Mouse (Mus musculus) heart, postnatal 14 days (tissue): ENCODE measurements around the gene Prn. TPM values are rescaled to one million over a fixed set of nuclear protein-coding genes. Genes with fewer than 3 reads are reported as not detected.

Experiments used
- DNase-seq, 2 experiments: peaks; one replicate each; pipeline ENCODE4 v3.0.0; 2021 to 2022
- intact Hi-C: fragments of 180-260 bp; cut with DNase I; formaldehyde crosslinking; loops from one replicate; pipeline ENCODE4 v1.15.1; 2025
- total RNA-seq, 2 experiments: library from RNA; stranded (reverse); gene quantifications; 2 replicates each; pipeline ENCODE4 v1.2.3; 2021

Prn gene
- total RNA-seq, 2 experiments from 2014 or later = 0.71 to 2.8 TPM

DNA sequence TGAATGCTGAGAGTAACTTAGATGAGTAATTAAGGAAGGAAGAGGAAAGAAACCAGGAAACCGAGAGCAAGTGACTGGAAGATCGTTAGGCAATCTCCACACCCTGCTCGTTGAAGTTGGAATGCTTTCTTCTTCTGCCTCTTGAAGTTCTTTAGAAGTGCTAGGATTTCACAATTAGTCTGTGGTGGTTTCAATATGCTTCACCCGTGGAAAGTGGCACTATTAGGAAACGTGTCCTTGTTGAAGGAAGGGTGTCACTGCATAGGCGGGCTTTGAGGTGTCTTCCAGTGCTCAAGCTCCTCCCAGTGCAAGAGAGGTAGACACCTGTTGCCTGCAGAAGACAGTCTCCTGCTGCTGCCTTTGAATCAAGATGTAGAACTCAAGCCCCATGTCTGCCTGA lies 4.0 kb upstream of the Prn start:
- no peak for DNase-seq
- intact Hi-C loops = no loop called here

DNA sequence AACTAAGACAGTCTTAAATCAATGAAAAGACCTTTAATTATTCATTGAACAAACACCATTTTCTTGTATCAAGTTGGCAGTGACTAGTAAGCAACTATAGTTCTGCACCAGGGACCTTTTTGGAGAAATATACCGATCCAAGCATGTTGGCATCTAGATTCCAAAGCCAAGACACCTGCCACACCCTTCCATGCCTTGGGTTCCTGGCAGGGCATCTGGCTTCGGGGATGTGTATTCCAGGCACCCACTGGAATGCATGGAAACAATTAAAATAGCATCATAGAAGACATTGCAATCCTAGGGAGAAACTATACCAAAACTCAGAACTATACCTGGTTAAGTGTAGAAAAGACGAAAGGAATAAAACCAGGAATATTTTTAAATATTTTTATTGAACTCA lies 3.5 kb upstream of the Prn start:
- intact Hi-C loops = no loop called here
- no peak for DNase-seq

DNA sequence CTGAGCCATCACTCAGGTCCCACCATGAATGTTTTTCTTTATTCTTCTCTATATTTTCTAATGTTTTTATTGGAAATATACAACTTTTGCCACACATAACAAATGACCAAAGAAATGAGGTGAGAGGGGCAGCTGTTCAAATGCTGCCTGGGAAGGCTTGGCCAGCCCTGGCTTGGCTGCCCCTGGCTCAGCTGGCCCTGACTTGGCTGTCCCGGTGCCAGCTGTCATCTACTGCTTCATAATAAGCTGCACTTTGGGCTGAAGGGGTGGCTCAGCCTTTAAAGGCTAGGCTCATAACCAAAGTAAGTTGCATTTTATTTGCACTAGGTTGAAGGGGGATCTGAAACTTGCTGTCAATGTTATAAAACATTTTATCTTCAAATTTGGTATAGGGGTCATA lies 2.9 kb upstream of the Prn start:
- DNase-seq = peak; percentile 37 to 54
- intact Hi-C loops = no loop called here

DNA sequence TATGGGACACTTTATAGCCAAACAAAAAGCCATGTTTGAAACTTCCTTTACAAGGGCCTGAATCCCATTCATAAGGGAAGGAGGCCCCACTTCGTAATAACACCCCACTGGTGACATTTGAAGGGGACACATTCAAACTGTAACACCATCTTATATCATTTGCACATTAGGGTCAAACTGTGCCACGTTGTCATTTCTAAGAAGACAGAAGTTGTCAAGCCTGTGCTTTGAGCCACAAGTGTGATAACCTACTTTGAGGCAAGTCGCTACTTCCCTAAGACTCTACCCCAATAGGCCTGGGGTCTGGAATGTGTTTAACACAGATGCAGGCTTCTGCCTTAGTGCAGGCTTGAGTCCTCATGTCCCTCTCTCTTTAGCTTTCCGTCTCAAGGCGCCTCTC lies 2.4 kb upstream of the Prn start:
- DNase-seq = no peak
- intact Hi-C loops = no loop called here

DNA sequence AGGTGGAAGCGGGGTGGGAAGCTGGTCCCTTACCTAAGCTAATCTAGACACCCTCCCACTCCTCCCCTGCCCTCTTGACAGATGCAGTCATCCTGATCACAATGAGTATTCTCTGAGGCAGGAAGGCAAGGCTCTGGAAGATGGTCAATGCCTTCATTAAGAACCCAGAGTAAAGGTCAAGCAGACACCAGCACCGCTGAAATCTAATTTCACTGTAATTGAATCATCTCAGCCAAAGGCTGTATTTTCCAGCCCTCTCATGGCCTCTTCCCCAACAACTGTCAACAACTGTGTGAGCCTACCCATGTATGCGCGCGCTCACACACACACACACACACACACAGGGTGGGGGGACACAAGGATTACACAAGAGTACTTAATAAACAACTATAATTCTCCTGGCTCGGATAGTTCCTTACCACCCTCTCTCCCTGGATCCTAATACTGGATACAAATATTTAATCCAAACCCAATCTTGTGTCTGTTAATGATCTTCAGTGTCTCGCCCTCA lies 1.4 kb upstream of the Prn start:
- intact Hi-C loops = no loop called here
- DNase-seq = peak; percentile 36 to 39

DNA sequence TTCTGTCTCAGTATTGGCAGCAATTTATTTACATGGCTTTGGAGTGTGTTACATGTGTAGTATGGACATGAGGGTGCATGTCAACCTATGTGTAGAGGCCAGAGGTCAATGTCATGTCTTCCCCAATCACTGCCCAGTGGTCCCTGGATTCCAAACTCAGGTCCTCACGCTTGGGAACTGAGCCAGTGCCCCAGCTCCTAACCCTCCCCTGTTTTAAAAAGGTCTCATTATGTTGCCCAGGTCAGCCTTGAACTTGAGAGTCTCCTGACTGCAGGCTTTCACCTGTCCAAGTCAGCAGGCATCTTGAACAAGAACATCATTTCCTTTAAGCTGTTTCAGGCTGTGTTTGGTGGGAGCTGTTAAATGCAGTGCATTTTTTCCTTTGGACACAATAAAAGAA lies 851 bp upstream of the Prn start:
- no peak for DNase-seq
- intact Hi-C loops = no loop called here

DNA sequence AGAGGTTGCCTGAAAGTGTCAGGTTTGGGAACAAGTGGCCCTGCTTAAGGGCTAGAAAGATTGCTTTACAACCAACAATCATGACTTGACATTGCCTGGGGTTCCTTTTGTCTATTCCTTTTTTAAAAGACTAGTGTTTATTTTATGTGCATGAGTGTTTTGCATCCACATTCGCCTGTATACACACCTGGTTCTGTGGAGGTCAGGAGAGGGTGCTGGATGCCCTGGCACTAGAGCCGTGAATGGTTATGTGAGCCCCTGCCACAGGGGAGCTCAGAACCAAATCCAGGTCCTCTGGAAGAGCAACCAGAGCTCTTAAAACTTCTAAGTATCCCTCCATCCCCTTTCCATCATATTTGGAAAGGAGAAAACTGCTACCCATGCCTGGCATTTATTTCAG lies 1.1 kb downstream of the Prn start:
- intact Hi-C loops = no loop called here
- no peak for DNase-seq

DNA sequence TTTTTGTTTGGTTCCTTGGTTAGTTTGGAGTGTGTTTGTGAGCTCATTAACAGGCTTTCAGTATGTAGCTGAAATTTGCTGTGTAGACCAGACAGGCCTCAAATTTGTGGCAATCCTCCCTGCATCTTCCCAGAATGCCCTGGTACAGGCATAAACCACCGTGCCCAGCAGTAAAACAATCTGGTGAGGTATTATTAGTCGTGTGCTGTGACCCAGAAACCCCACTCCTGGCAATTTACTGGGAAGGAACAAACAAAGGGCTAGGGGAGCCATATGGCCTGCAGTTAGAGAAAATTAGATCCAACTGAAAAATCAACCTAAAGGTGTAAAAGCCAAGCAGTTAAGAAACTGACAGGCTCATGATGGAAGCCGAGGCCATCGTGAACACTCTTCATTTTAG lies 1.6 kb downstream of the Prn start:
- intact Hi-C loops = no loop called here
- DNase-seq = no peak

DNA sequence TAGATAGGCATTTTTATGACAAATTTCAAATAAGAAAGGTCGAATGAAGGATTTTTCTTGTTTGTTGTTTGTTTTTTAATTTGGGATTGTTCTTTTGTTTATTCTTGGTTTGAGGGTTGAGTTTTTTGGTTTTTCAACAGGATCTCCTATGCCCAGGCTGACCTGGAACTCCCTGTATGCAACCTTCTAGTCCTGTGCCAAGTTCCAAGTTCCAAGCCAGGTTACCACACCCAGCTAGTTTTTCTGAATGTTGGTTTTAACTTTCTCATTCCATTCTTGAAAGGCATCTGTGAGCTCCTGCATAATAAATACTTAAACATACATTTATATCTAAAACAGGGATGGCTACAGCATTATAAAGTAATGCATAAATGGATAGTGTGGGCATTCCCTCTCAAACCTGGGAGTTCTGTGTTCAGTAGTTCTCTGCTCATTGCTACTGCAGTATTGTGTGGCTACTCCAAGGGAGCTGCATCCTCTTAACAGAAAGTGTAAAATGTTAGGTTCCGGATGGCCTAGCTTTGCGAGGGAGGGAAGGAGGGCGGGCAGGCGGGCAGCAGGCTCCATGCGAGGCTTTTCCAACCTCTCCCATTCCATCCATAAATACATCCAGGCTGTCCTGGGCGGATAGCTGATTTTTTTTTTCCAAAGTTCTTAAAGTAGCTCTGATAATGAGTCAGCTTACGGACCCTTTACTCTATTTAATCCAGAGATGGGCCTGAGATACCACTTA lies 2.9 kb downstream of the Prn start:
- no peak for DNase-seq
- intact Hi-C loops = no loop called here

DNA sequence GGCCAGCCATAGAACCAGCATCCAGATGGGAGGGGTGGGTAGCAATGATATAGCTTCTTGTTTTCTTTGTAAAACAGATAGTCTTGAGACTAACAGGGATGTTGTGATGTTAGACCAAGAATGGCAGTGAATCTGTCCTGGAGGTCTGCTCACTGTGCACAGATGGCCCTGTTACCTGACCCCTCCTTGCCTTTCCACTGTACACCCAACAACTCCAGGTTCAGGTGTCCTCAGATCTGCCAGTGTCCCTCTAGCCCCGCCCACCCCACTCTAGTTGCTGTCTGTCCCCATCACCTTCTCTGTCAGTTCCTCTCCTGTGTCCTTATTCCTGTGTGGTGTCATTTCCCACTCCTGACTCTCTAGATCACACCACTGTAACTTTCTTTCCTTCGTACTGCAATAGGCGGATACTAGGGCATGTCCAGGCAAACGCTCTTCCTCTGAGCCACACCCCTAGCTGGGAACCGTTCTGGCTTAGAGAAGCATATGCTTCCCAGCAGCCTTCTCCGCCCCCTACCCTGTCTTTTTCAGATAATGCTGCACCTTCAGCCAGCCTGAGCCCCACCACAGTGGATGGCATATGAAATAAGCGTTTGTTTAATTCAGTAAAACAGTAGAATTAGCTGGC lies 22.6 kb downstream of the Prn start:
- DNase-seq = no peak
- intact Hi-C loops = no loop called here

DNA sequence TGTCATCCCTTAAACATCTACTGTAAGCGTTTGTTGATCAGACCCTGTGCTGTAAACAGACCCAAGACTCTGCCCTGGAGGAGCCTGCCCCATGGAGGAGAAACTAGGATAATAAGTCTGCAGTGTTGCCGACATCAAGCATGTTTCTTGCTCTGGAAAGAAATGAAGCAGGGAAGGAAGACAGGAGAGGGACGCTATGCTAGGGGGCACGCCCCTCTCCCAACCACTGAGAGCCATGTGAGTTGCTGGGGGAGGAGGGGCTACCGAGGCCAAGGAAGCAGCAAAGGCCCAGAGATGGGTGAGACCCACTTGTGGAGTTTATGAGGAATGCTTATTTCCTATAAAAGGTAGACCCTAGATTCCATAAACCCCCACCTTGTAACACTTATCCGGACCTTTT lies 23.3 kb downstream of the Prn start:
- intact Hi-C loops = no loop called here
- DNase-seq = no peak

DNA sequence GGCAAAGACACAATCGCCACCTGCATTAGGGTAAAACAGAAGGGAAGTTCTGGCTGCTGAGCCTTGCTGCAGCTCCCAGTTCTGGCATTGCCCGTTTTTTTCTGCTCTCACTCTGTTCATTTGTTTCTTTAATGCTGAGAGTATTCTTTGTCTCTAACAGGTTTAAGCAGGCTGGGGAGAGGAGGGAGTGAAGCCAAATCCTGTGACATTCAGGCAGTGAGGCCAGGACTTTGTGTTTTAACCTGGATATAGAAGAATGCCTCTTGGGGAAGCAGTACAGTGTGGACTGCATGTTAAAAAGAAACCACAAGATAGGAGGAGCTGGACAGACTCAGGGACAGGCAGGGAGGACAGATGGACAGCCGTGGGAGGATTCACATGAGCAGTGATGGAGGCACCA lies 23.8 kb downstream of the Prn start:
- DNase-seq = no peak
- intact Hi-C loops = no loop called here

DNA sequence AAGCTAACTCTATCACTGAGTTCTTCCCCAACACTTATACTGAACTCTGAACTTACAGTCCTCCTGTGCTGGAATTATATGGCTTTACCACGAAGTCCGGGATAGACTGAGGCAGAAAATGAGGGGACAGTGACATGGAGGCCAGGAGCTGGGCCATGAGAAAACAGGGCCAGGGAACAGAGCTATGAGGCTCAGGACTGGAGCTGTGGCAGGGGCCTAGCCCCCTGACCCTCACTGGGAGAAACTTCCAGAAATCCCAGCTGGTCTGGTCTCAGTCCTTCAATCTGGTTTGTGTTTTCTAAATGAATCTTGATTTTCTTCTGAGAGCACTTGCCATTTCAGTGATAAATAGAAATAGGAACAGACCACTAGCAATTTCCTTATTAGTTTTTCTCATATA lies 24.5 kb downstream of the Prn start:
- DNase-seq = no peak

DNA sequence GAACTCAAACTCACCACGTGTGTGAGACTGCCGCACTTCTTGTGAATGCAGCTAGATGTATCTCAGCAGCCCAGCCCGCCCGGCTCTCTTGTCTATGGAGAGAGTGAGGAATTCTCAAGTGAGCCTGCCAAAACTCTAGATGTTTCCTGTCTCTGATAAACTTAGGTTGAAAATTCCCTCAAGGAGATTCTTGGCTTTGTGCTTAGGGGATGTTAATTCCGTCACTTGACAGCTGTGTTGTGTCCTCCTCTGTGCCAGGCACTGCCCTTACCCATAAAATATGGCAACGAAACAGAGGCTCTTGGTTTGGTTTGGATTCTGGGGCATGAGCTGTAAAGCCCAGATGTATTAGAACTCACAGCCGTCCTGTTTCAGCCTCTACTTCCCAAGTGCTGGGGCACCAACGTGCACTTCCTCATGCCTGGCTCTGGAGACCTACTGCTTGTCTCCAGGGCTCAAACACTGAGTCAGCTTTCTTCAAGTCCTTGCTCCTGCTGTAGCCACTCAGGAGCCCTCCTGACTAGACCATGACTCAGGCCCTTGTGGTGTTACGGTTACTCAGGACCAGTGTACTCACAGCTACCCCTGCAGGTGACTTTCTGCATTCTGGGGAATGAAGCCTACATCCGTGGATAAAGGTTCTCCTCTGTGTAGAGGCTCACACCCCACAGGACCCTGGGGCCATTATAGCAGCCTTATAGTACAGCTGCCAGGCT lies 25.8 kb downstream of the Prn start:
- DNase-seq = peak; percentile 31 to 48
- intact Hi-C loops = loop anchor here (5.0 kb wide), 1 partner anchor 33 kb away; no protein-coding TSS in a partner anchor

More for the DNA sequence above, 24.5 kb downstream of the Prn start:
- intact Hi-C loops = no loop called here

DNA sequence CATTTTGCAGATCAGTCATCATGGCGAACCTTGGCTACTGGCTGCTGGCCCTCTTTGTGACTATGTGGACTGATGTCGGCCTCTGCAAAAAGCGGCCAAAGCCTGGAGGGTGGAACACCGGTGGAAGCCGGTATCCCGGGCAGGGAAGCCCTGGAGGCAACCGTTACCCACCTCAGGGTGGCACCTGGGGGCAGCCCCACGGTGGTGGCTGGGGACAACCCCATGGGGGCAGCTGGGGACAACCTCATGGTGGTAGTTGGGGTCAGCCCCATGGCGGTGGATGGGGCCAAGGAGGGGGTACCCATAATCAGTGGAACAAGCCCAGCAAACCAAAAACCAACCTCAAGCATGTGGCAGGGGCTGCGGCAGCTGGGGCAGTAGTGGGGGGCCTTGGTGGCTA lies 26.7 kb downstream of the Prn start:
- DNase-seq = no peak
- intact Hi-C loops = loop anchor here (5.0 kb wide), 1 partner anchor 34 kb away; no protein-coding TSS in a partner anchor

DNA sequence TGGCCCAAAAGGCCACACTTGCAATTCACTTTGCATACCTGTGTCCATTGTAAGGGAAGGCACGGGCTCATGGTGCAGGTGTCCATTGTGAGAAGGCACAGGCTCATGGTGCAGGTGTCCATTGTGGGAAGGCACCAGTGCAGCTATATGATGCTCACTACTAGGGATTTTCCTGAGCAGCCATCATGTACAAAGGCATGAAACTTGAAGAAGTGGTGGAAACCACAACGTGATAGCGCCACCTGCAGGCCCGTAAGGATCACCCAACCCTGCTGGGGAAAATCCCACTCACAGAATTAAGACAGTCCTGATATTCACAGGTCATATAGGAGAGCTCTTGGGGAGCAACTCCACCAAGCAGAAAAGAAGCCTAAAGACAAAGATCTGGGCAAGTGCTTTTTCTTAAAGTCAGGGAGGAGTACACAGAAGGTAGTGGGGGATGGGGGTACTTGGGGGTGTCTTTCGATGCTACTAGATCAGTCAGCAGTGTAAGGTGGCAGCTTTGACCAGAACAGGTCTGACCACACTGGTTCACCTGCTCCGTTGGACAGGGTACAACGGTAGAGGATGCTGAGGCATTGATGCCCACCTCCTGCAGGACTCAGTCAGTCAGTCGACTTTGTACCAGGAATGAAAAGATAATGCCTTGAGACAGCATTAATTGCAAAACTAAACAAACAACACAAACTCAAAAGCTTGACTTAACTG lies 29.8 kb downstream of the Prn start:
- DNase-seq = peak; percentile 59 to 69
- intact Hi-C loops = loop anchor here (2.0 to 5.0 kb wide), 2 partner anchors 37 to 113 kb away; no protein-coding TSS in a partner anchor

DNA sequence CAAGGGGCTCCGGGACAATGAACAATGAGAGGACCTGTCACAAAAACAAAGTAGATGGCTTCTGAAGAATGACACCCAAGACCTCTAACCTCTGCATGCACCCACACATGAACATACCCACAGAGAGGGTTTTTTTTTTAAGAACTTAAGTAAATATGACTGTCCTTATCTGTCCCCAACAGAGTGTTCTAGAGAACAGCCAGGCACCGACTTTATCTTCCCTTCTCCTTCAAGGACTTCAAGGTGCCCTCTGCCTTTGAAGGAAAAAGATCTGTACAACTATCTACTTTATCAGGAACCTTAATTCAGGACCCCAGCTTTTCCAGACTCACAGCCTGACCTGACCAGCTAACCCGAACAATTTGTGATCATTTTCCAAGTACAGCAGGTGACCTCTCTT lies 30.7 kb downstream of the Prn start:
- intact Hi-C loops = loop anchor here (2.0 kb wide), 1 partner anchor 114 kb away; no protein-coding TSS in a partner anchor
- DNase-seq = no peak

DNA sequence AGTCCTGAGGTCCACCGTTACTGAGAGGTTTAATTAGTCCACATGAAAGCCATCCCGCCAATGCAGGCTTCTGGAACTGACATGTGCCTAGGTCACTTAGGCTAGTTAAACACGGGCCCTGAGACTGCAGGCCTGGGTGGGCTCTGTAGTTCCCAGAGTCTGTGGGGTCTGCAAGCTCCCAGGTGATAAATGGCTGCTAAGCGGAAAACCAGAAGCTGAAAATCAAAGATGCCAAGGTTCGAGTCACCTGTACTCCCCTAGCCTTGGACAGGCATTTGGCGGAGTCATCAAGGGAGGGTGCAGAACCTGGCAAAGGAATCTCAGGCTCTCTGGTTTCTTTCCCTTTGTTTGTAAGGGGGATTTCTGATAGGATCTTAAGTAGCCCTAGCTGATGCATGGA lies 31.7 kb downstream of the Prn start:
- intact Hi-C loops = loop anchor here (2.0 kb wide), 1 partner anchor 115 kb away; no protein-coding TSS in a partner anchor
- peak in 1 of 2 experiments; percentile 0 for DNase-seq

DNA sequence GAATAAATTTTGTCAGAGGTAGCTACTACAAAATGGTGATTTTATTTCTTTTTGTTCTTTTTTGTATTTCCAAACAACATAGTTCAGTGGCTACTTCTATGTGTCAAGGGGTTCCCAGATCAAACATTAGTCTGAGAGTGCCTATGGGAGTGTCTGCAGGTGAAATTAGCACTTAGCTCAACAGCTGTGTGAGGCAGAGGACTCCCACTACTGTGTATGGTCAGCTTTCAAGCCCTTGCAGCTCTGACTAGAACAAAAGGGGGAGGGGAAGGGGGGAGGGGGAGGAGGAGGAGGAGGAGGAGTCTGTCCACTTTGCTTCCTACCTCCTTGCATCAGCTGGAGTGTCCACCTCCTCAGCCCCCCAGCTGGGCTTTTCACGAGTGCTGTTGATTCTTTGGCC lies 34.6 kb downstream of the Prn start:
- intact Hi-C loops = no loop called here
- peak in 1 of 2 experiments; percentile 0 for DNase-seq

DNA sequence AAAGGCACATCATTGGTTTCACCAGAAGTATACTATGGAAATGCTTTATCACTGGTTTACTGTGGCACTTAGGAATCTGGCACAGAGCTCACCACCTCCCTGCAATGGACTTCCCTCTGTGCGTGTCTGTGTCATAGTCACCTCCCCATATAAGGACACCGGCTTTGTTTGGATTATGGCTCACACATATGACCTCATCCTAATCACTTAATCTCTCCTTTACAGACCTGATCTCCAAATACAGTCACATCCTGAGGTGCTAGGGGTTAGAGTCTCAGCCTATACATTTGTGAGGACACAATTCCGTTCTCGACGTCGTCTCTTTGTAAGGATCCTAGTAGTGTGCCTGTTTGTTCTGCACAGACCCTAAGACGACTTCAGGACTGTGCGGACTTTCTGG lies 35.5 kb downstream of the Prn start:
- intact Hi-C loops = no loop called here
- DNase-seq = no peak

DNA sequence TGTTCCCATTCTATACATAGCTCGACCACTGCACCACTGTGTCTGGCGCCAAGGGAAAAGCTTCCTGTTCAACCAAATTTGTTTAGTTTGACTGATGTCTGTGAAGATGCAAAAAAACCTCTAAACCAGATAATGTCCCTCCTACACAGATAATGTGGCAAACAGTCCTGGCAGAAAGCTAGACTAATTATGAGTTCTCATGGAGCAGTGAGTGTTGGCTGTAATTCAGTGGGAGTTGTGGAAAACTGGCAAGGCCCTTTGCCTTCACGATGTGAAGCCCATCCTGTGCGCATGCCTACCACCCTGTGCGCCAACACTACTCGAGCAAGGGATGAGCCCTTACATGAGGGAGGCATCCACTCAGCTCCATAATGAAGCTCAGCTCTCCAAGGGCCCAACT lies 36.0 kb downstream of the Prn start:
- intact Hi-C loops = no loop called here
- DNase-seq = peak in 1 of 2 experiments; percentile 0
